Mouse (Mus musculus): ENCODE data around the gene Gm12117. TPM values are rescaled to one million over a fixed set of nuclear protein-coding genes. Genes with fewer than 3 reads are reported as not detected.

The Gm12117 gene
- polyA plus RNA-seq (2017; shearing (Covaris generic)): not detected

GRCm38 (mm10) chr11:33276637-33277036, at the start of gene Gm12117:
Gene Gm12117 (minus strand): TSS chr11:33276737.

Other genes with a start within 250 kb of the Gm12117 start
- gene Fgf18, start 129.3 kb downstream of the Gm12117 start, polyA plus RNA-seq (2017; shearing (Covaris generic)): not detected
- gene Npm1, start 113.5 kb downstream of the Gm12117 start, polyA plus RNA-seq (2017; shearing (Covaris generic)): 736 TPM
- gene Tlx3, start 73.1 kb downstream of the Gm12117 start, polyA plus RNA-seq (2017; shearing (Covaris generic)): not detected
- not detected for gene Ranbp17, start 237.0 kb upstream of the Gm12117 start, polyA plus RNA-seq (2017; shearing (Covaris generic))